Mouse (Mus musculus): ENCODE data around the gene Pde1c. TPM values are rescaled to one million over a fixed set of nuclear protein-coding genes. Genes with fewer than 3 reads are reported as not detected.

Pde1c gene
- polyA plus RNA-seq, 1 experiment: 1.5 TPM

DNA sequence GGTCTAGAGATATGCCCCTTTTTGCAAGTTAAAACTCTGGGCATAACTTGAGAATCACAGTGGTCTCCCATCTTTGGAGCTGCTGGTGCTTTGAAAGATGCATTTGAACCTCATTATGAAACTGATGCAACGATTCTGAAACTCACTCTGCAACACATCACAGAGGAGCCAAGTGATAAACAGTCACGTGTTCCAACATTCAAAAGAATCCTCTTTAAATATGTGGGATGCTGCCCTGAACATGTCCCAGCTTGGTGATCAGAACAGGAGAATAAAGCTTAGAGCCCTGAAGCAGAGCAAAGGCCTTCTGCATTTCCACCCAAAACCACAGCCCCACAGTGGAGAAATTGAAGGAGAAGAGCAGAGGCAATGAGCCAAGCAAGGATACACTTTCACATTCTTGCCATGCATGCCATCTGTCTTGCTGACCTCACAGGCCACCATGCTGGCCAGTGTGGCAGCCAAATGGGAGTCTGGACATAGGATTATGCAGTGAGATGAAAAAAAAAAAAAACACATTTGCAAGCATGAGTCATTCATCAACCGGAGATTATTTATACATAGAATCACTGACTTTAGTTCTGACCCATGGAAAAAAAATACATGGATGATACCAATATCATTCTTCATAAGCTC lies 233.0 kb downstream of the Pde1c start:
- no peaks in the 10 kb centered on the region for H3K4me1 ChIP-seq (ENCODE audit: control insufficient read depth, insufficient read depth, low read length)
- H3K4me3 ChIP-seq (replicated peaks; ENCODE audit: control insufficient read depth, low read depth, low read length): no peak overlapping the region
- TF ChIP-seq CTCF (IDR thresholded peaks at IDR 0.05; ENCODE audit: control insufficient read depth, insufficient read depth, low read length): no peak
- no peak for TF ChIP-seq POLR2A (IDR thresholded peaks at IDR 0.05; ENCODE audit: borderline replicate concordance, control insufficient read depth, low read depth, low read length)
- 77% methylated on average over 3 of the region's 3 CpGs for WGBS
- H3K27ac ChIP-seq (ENCODE audit: control insufficient read depth, insufficient read depth, low read depth, low read length, poor library complexity): no peak overlapping the region

DNA sequence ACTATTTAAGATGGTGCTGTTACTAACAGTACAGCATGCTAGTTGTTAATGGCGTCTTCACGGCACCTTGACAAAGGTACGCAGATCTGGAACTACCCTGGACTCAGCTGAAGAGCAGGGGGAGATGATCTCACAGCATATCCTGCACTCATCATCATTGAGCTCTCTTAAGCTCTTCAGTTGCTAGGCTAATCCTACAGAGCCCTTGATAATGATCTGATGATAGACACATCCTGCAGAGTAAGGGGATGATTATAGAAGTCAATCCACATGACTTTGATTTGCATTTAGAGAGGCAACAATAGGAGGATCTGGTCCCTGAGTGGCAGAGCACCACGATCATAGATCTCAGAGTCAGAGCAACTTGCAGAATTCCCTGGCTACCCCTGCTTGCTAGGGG lies 236.8 kb downstream of the Pde1c start:
- H3K4me3 ChIP-seq (replicated peaks; ENCODE audit: control insufficient read depth, low read depth, low read length): no peak overlapping the region
- TF ChIP-seq CTCF (IDR thresholded peaks at IDR 0.05; ENCODE audit: control insufficient read depth, insufficient read depth, low read length): no peak
- no peak for TF ChIP-seq POLR2A (IDR thresholded peaks at IDR 0.05; ENCODE audit: borderline replicate concordance, control insufficient read depth, low read depth, low read length)
- no peaks in the 10 kb centered on the region for H3K4me1 ChIP-seq (ENCODE audit: control insufficient read depth, insufficient read depth, low read length)
- WGBS: 81% methylated on average over 4 of the region's 4 CpGs
- H3K27ac ChIP-seq (ENCODE audit: control insufficient read depth, insufficient read depth, low read depth, low read length, poor library complexity): no peak overlapping the region

DNA sequence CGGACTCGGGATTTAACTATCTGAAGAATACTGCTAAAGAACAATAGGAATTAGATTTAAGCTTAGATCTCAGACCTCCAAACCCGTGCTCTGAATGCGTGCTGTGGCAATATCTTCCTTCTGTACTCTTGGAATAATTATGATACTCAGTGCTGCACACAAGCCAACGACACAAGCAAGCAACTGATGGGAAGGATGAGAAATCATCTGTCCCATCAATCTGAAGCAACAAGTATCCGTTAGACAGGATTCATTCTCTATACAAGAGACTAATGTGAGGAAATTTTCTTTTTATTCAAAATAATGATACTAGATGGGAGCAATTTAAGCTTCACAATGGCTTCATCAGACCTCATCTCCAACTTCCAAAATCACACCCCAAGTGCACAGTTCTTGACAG lies 237.5 kb downstream of the Pde1c start:
- TF ChIP-seq POLR2A (IDR thresholded peaks at IDR 0.05; ENCODE audit: borderline replicate concordance, control insufficient read depth, low read depth, low read length) (no peak), CTCF (IDR thresholded peaks at IDR 0.05; ENCODE audit: control insufficient read depth, insufficient read depth, low read length) (no peak)
- H3K4me1 ChIP-seq (ENCODE audit: control insufficient read depth, insufficient read depth, low read length): no peaks in the 10 kb centered on the region
- WGBS: 84% methylated on average over 6 of the region's 6 CpGs
- no peak overlapping the region for H3K4me3 ChIP-seq (replicated peaks; ENCODE audit: control insufficient read depth, low read depth, low read length)
- no peak overlapping the region for H3K27ac ChIP-seq (ENCODE audit: control insufficient read depth, insufficient read depth, low read depth, low read length, poor library complexity)

DNA sequence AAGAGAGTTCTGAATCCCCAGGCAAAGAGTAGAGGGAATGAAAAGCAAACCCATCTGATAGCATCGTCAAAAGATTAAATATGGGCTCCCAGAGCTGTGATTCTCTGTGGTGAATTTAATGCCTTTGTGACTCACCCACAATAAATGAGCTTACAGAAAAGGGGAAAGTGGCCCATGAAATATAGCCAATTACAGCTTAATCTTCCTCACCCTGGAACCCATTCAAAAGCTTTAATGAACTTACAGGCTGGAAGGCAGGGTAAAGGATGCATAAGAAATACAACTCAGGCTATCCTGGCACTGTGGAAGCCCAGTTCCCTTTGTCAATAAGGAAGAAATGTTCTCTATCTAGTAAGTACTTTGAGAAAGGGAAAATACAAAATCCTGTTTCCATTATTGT lies 240.8 kb downstream of the Pde1c start:
- WGBS: 78% methylated on average over 1 of the region's 1 CpGs
- Histone ChIP-seq H3K4me3 (replicated peaks; ENCODE audit: control insufficient read depth, low read depth, low read length) (no peak overlapping the region), H3K27ac (ENCODE audit: control insufficient read depth, insufficient read depth, low read depth, low read length, poor library complexity) (no peak overlapping the region), H3K4me1 (ENCODE audit: control insufficient read depth, insufficient read depth, low read length) (no peaks in the 10 kb centered on the region)
- TF ChIP-seq POLR2A (IDR thresholded peaks at IDR 0.05; ENCODE audit: borderline replicate concordance, control insufficient read depth, low read depth, low read length) (no peak), CTCF (IDR thresholded peaks at IDR 0.05; ENCODE audit: control insufficient read depth, insufficient read depth, low read length) (no peak)

- H3K27ac ChIP-seq (ENCODE audit: control insufficient read depth, insufficient read depth, low read depth, low read length, poor library complexity): no peak overlapping the region
- H3K4me3 ChIP-seq (replicated peaks; ENCODE audit: control insufficient read depth, low read depth, low read length): no peak overlapping the region
- TF ChIP-seq POLR2A (IDR thresholded peaks at IDR 0.05; ENCODE audit: borderline replicate concordance, control insufficient read depth, low read depth, low read length): no peak
- no peak for TF ChIP-seq CTCF (IDR thresholded peaks at IDR 0.05; ENCODE audit: control insufficient read depth, insufficient read depth, low read length)
- no peaks in the 10 kb centered on the region for H3K4me1 ChIP-seq (ENCODE audit: control insufficient read depth, insufficient read depth, low read length)
- 43% methylated on average over 3 of the region's 3 CpGs for WGBS
Observed at GRCm38 (mm10) chr6:56322799-56323198, 246.1 kb downstream of the Pde1c start.

GRCm38 (mm10) chr6:56310318-56310717 lies 258.6 kb downstream of the Pde1c start:
- no peaks in the 10 kb centered on the region for H3K4me1 ChIP-seq (ENCODE audit: control insufficient read depth, insufficient read depth, low read length)
- no peak overlapping the region for H3K27ac ChIP-seq (ENCODE audit: control insufficient read depth, insufficient read depth, low read depth, low read length, poor library complexity)
- no peak overlapping the region for H3K4me3 ChIP-seq (replicated peaks; ENCODE audit: control insufficient read depth, low read depth, low read length)
- TF ChIP-seq POLR2A (IDR thresholded peaks at IDR 0.05; ENCODE audit: borderline replicate concordance, control insufficient read depth, low read depth, low read length): no peak
- no peak for TF ChIP-seq CTCF (IDR thresholded peaks at IDR 0.05; ENCODE audit: control insufficient read depth, insufficient read depth, low read length)

GRCm38 (mm10) chr6:56306066-56306465 lies 262.8 kb downstream of the Pde1c start:
- no peaks in the 10 kb centered on the region for H3K4me1 ChIP-seq (ENCODE audit: control insufficient read depth, insufficient read depth, low read length)
- H3K4me3 ChIP-seq (replicated peaks; ENCODE audit: control insufficient read depth, low read depth, low read length): no peak overlapping the region
- TF ChIP-seq POLR2A (IDR thresholded peaks at IDR 0.05; ENCODE audit: borderline replicate concordance, control insufficient read depth, low read depth, low read length): no peak
- TF ChIP-seq CTCF (IDR thresholded peaks at IDR 0.05; ENCODE audit: control insufficient read depth, insufficient read depth, low read length): no peak
- 88% methylated on average over 2 of the region's 2 CpGs for WGBS
- no peak overlapping the region for H3K27ac ChIP-seq (ENCODE audit: control insufficient read depth, insufficient read depth, low read depth, low read length, poor library complexity)

- TF ChIP-seq POLR2A (IDR thresholded peaks at IDR 0.05; ENCODE audit: borderline replicate concordance, control insufficient read depth, low read depth, low read length) (no peak), CTCF (IDR thresholded peaks at IDR 0.05; ENCODE audit: control insufficient read depth, insufficient read depth, low read length) (no peak)
- H3K4me3 ChIP-seq (replicated peaks; ENCODE audit: control insufficient read depth, low read depth, low read length): no peak overlapping the region
- WGBS: 64% methylated on average over 1 of the region's 1 CpGs
- H3K4me1 ChIP-seq (ENCODE audit: control insufficient read depth, insufficient read depth, low read length): no peaks in the 10 kb centered on the region
- no peak overlapping the region for H3K27ac ChIP-seq (ENCODE audit: control insufficient read depth, insufficient read depth, low read depth, low read length, poor library complexity)
Observed at GRCm38 (mm10) chr6:56292176-56292575, 276.7 kb downstream of the Pde1c start.

GRCm38 (mm10) chr6:56289307-56289706 lies 279.6 kb downstream of the Pde1c start:
- 60% methylated on average over 2 of the region's 2 CpGs for WGBS
- TF ChIP-seq CTCF (IDR thresholded peaks at IDR 0.05; ENCODE audit: control insufficient read depth, insufficient read depth, low read length) (no peak), POLR2A (IDR thresholded peaks at IDR 0.05; ENCODE audit: borderline replicate concordance, control insufficient read depth, low read depth, low read length) (no peak)
- no peaks in the 10 kb centered on the region for H3K4me1 ChIP-seq (ENCODE audit: control insufficient read depth, insufficient read depth, low read length)
- no peak overlapping the region for H3K4me3 ChIP-seq (replicated peaks; ENCODE audit: control insufficient read depth, low read depth, low read length)
- no peak overlapping the region for H3K27ac ChIP-seq (ENCODE audit: control insufficient read depth, insufficient read depth, low read depth, low read length, poor library complexity)
